Mouse (Mus musculus): ENCODE measurements at regions not wholly inside any gene's neighbourhood (a gene's known extent, or its start where the extent isn't known, plus 50 kb on each side); places are given as distances from the start of the nearest gene placed in this dataset.

DNA sequence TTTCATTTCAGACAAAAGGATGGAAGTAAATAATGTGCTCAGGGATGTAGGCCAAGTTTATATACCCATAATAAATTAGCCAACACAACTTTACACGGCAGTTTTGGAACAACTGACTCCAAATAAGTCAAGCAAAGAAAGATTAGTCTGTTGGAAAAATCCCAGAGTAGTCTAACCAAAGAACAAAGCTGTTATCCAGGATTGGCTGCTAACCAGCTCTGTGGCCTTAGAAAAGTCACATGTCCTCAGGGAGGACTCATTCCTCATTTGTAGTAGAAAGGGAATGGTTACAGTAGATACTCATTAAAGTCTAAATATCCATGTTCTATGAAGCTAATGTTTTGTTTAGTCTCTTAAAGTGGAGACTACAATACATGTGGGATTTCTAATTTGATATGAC, 130.6 kb upstream of the Mid1 start:
- no peaks in the 10 kb centered on the region for H3K9me3 ChIP-seq (replicated peaks; ENCODE audit: control insufficient read depth, low read length)
- no peak for ATAC-seq (ENCODE audit: insufficient read depth, low read depth)
- no peak for TF ChIP-seq EP300 (IDR thresholded peaks at IDR 0.05; ENCODE audit: low read depth)
- no peak for TF ChIP-seq CTCF (IDR thresholded peaks at IDR 0.05; ENCODE audit: low read depth)
- H3K4me3 ChIP-seq (ENCODE audit: low read depth, low read length), result no peak overlapping the region
- H3K27me3 ChIP-seq (ENCODE audit: control insufficient read depth, insufficient read depth, low read length), result no peaks in the 10 kb centered on the region
- no peaks in the 10 kb centered on the region for H3K36me3 ChIP-seq (replicated peaks; ENCODE audit: control insufficient read depth, insufficient read depth, low read length)
- WGBS, result 35% methylated on average over 1 of the region's 1 CpGs
- no peaks in the 10 kb centered on the region for H3K4me1 ChIP-seq (ENCODE audit: control insufficient read depth, insufficient read depth)
- H3K9ac ChIP-seq (replicated peaks; ENCODE audit: low read depth, low read length), result no peak overlapping the region
- H3K4me2 ChIP-seq (ENCODE audit: low read depth, low read length), result no peak overlapping the region
- H3K27ac ChIP-seq (ENCODE audit: low read depth), result no peak overlapping the region
- DNase-seq (ENCODE audit: low spot score), result no peak

DNA sequence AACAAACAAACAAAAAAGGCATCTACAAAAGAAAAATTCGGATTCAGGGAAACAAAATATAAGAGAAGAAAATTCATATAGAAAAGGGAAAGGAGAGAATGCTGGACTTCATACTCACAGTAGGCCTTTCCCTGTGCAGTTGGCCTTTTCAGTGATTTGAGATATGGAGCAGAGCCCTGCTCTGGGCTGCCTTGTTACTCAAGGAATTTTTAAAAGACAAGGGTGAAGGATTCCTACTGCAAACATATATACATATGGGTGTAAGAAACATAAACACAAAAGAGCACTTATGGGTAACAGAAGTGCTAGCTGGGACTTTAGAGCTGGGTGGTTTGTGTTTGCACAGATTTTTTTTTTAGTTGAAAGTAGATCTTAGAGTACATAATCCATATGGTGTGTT, 132.1 kb upstream of the Mid1 start:
- Histone ChIP-seq H3K4me1 (ENCODE audit: control insufficient read depth, insufficient read depth) (no peaks in the 10 kb centered on the region), H3K9ac (replicated peaks; ENCODE audit: low read depth, low read length) (no peak overlapping the region), H3K4me2 (ENCODE audit: low read depth, low read length) (no peak overlapping the region), H3K27me3 (ENCODE audit: control insufficient read depth, insufficient read depth, low read length) (no peaks in the 10 kb centered on the region), H3K36me3 (replicated peaks; ENCODE audit: control insufficient read depth, insufficient read depth, low read length) (no peaks in the 10 kb centered on the region), H3K27ac (ENCODE audit: low read depth) (no peak overlapping the region), H3K9me3 (replicated peaks; ENCODE audit: control insufficient read depth, low read length) (no peaks in the 10 kb centered on the region), H3K4me3 (ENCODE audit: low read depth, low read length) (no peak overlapping the region)
- no peak for TF ChIP-seq EP300 (IDR thresholded peaks at IDR 0.05; ENCODE audit: low read depth)
- TF ChIP-seq CTCF (IDR thresholded peaks at IDR 0.05; ENCODE audit: low read depth), result no peak
- DNase-seq (ENCODE audit: low spot score) (no peak), ATAC-seq (ENCODE audit: insufficient read depth, low read depth) (no peak)
- 35% methylated on average over 1 of the region's 1 CpGs for WGBS

DNA sequence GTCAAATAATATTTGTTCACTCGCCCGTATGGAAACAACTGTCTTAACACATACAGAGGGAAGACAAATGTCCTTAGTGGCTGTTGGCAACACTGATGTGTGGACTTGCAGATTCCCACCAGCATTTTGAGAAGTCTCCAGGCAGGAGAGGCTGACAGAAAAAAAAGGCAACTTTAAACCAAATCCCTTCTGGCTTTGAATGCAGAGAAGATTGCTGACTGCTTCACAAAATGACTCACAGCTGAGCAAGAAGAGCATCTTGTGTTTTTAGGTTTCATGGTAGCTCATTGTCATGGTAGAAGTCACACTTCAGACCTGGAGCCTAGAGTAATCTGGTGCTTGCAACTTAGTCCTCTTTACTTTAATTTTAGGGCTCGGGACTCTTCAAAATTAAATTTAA, 141.0 kb upstream of the Mid1 start:
- no peak for TF ChIP-seq CTCF (IDR thresholded peaks at IDR 0.05; ENCODE audit: low read depth)
- Histone ChIP-seq H3K27ac (ENCODE audit: low read depth) (no peak overlapping the region), H3K9me3 (replicated peaks; ENCODE audit: control insufficient read depth, low read length) (no peaks in the 10 kb centered on the region), H3K9ac (replicated peaks; ENCODE audit: low read depth, low read length) (no peak overlapping the region), H3K27me3 (ENCODE audit: control insufficient read depth, insufficient read depth, low read length) (no peaks in the 10 kb centered on the region), H3K4me1 (ENCODE audit: control insufficient read depth, insufficient read depth) (no peaks in the 10 kb centered on the region), H3K4me2 (ENCODE audit: low read depth, low read length) (no peak overlapping the region), H3K4me3 (ENCODE audit: low read depth, low read length) (no peak overlapping the region), H3K36me3 (replicated peaks; ENCODE audit: control insufficient read depth, insufficient read depth, low read length) (no peaks in the 10 kb centered on the region)
- WGBS, result 79% methylated on average over 3 of the region's 3 CpGs
- DNase-seq (ENCODE audit: low spot score), result no peak
- no peak for ATAC-seq (ENCODE audit: insufficient read depth, low read depth)

DNA sequence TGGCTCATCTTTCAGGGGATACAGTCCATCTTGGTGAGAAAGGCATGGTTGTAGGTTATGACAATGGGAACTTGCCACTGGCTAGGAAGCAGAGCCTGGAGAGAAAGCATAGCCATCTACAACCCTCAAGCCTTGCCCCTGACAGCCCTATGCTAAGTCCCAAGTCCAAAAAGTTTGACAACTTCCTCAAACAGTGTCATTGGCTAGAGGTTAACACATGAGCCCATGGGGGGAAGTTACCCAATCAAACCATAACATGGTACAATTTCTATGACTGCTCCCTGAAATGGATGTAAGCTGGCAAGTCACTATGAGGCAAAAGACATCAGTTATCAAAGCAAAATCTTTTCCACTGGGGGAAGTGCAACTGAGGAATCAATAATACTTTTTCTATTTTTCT, 176.8 kb upstream of the Mid1 start:
- ATAC-seq (ENCODE audit: insufficient read depth, low read depth) (no peak), DNase-seq (ENCODE audit: low spot score) (no peak)
- Histone ChIP-seq H3K9me3 (replicated peaks; ENCODE audit: control insufficient read depth, low read length) (no peaks in the 10 kb centered on the region), H3K4me3 (ENCODE audit: low read depth, low read length) (no peak overlapping the region), H3K4me2 (ENCODE audit: low read depth, low read length) (no peak overlapping the region), H3K9ac (replicated peaks; ENCODE audit: low read depth, low read length) (no peak overlapping the region), H3K27me3 (ENCODE audit: control insufficient read depth, insufficient read depth, low read length) (no peaks in the 10 kb centered on the region), H3K27ac (ENCODE audit: low read depth) (no peak overlapping the region), H3K4me1 (ENCODE audit: control insufficient read depth, insufficient read depth) (no peaks in the 10 kb centered on the region), H3K36me3 (replicated peaks; ENCODE audit: control insufficient read depth, insufficient read depth, low read length) (no peaks in the 10 kb centered on the region)
- TF ChIP-seq EP300 (IDR thresholded peaks at IDR 0.05; ENCODE audit: low read depth) (no peak), CTCF (IDR thresholded peaks at IDR 0.05; ENCODE audit: low read depth) (no peak)

DNA sequence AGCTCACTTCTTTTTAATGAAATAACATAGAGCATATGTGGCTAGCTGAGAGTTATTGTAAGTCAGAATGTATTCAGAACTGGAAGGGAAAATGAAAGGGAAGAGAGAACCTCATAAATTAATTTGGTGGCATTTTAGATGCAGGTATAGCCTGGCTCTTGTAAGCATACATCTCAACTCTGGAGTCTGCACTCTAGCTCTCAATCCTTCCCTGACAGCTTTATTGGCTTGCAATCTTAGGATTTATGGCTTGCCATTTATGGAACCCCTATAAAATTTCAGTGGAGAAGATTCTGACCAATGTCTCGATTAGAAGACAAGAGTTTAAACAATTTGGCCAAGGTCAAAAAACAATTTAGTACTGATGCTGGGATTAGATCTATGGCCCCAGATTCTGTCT, 173.4 kb upstream of the Hccs start:
- H3K9me3 ChIP-seq (replicated peaks; ENCODE audit: control insufficient read depth, low read length), result no peaks in the 10 kb centered on the region
- ATAC-seq (ENCODE audit: insufficient read depth, low read depth) (no peak), DNase-seq (ENCODE audit: low spot score) (no peak)
- H3K27me3 ChIP-seq (ENCODE audit: control insufficient read depth, insufficient read depth, low read length), result no peaks in the 10 kb centered on the region
- no peak for TF ChIP-seq CTCF (IDR thresholded peaks at IDR 0.05; ENCODE audit: low read depth)
- TF ChIP-seq EP300 (IDR thresholded peaks at IDR 0.05; ENCODE audit: low read depth), result no peak
- H3K9ac ChIP-seq (replicated peaks; ENCODE audit: low read depth, low read length), result no peak overlapping the region
- H3K4me2 ChIP-seq (ENCODE audit: low read depth, low read length), result no peak overlapping the region
- H3K27ac ChIP-seq (ENCODE audit: low read depth), result no peak overlapping the region
- no peaks in the 10 kb centered on the region for H3K4me1 ChIP-seq (ENCODE audit: control insufficient read depth, insufficient read depth)
- H3K4me3 ChIP-seq (ENCODE audit: low read depth, low read length), result no peak overlapping the region
- H3K36me3 ChIP-seq (replicated peaks; ENCODE audit: control insufficient read depth, insufficient read depth, low read length), result no peaks in the 10 kb centered on the region
- 47% methylated on average over 1 of the region's 1 CpGs for WGBS

DNA sequence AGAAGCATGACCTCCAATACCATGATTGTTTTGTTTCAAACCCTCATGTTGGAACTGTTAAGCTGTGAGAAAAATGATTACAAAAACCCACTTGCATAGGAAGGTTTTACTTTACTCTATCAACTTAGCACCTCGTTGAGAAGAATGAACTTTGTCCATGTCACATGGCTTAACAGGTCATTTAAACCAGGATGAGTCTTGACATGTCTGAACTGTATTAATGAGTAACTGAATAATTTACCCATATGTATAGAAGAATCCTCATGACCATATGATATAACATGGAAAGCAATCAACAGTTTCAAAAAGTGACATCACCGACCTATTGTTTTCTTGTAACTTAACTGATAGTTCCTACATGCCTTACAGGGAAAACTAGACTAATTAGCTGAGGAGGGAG, 153.3 kb upstream of the Hccs start:
- no peaks in the 10 kb centered on the region for H3K27me3 ChIP-seq (ENCODE audit: control insufficient read depth, insufficient read depth, low read length)
- DNase-seq (ENCODE audit: low spot score) (no peak), ATAC-seq (ENCODE audit: insufficient read depth, low read depth) (no peak)
- no peak overlapping the region for H3K9ac ChIP-seq (replicated peaks; ENCODE audit: low read depth, low read length)
- H3K4me3 ChIP-seq (ENCODE audit: low read depth, low read length), result no peak overlapping the region
- no peaks in the 10 kb centered on the region for H3K9me3 ChIP-seq (replicated peaks; ENCODE audit: control insufficient read depth, low read length)
- no peak overlapping the region for H3K27ac ChIP-seq (ENCODE audit: low read depth)
- no peaks in the 10 kb centered on the region for H3K36me3 ChIP-seq (replicated peaks; ENCODE audit: control insufficient read depth, insufficient read depth, low read length)
- H3K4me2 ChIP-seq (ENCODE audit: low read depth, low read length), result no peak overlapping the region
- H3K4me1 ChIP-seq (ENCODE audit: control insufficient read depth, insufficient read depth), result 0 out of 2 replicates have a peak, but pooled peaks cover 5% of the 10 kb centered on the region
- 80% methylated on average over 2 of the region's 2 CpGs for WGBS
- no peak for TF ChIP-seq CTCF (IDR thresholded peaks at IDR 0.05; ENCODE audit: low read depth)

Measured in heart, postnatal 0 days (tissue).